Mouse (Mus musculus) stomach, postnatal 0 days (tissue): ENCODE measurements around the gene Eml6.

Source experiments
- CTCF ChIP-seq: IDR thresholded peaks from 2 replicates; pipeline ENCODE4 v1.5.1; 2016; ENCODE audit warnings: antibody characterized with exemption, low read depth, mild to moderate bottlenecking, moderate library complexity
- EP300 ChIP-seq: optimal IDR thresholded peaks from 2 replicates; pipeline ENCODE3; 2016; ENCODE audit warnings: antibody characterized with exemption

GRCm38 (mm10) chr11:29795106-29795505 is 230.7 kb downstream of the Eml6 start:
- TF ChIP-seq CTCF (no peak), EP300 (no peak)
